Mouse (Mus musculus) small intestine, adult 2 months (tissue): ENCODE measurements at regions not wholly inside any gene's neighbourhood (a gene's known extent, or its start where the extent isn't known, plus 50 kb on each side); places are given as distances from the start of the nearest gene placed in this dataset.

Experiments
- H3K27ac ChIP-seq: fragments of 200-500 bp; 2 replicates; pipeline ENCODE4 v1.5.1; 2012; ENCODE audit warnings: low read depth, low read length, control low read depth, inconsistent platforms; ENCODE audit not compliant: insufficient read depth
- H3K27me3 ChIP-seq: fragments of 200-500 bp; 2 replicates; pipeline ENCODE4 v1.6.1; 2012; ENCODE audit warnings: mild to moderate bottlenecking, moderate library complexity, low read length, inconsistent platforms; ENCODE audit not compliant: control insufficient read depth, insufficient read depth
- H3K36me3 ChIP-seq: fragments of 200-500 bp; 2 replicates; pipeline ENCODE4 v1.6.1; 2012; ENCODE audit warnings: mild to moderate bottlenecking, low read length, control low read depth, inconsistent platforms; ENCODE audit not compliant: control insufficient read depth, insufficient read depth
- H3K4me1 ChIP-seq: fragments of 200-500 bp; 2 replicates; pipeline ENCODE4 v1.6.1; 2012; ENCODE audit warnings: low read length, inconsistent platforms, mixed read lengths; ENCODE audit not compliant: control insufficient read depth, insufficient read depth, insufficient read length
- H3K4me3 ChIP-seq: fragments of 200-500 bp; 2 replicates; pipeline ENCODE4 v1.5.1; 2012; ENCODE audit warnings: low read depth, mild to moderate bottlenecking, control low read depth, inconsistent platforms, low read length, moderate library complexity
- CTCF ChIP-seq: fragments of 200-500 bp; IDR thresholded peaks from 2 replicates; pipeline ENCODE4 v1.5.1; 2012; ENCODE audit warnings: low read depth, mild to moderate bottlenecking, control low read depth, inconsistent platforms, low read length, moderate library complexity, mixed read lengths; ENCODE audit not compliant: insufficient replicate concordance, insufficient read length; ENCODE audit errors: extremely low read depth
- POLR2A ChIP-seq: fragments of 200-500 bp; IDR thresholded peaks from 2 replicates; pipeline ENCODE4 v1.6.1; 2012; ENCODE audit warnings: low read depth, mild to moderate bottlenecking, control low read depth, inconsistent platforms, low read length, moderate library complexity
- WGBS: fragments of 180-500 bp; shearing (Covaris S2); methylation state at CpG from one replicate; pipeline ENCODE4 v1.1.7; 2018; 5-methylcytosine and 5-hydroxymethylcytosine counted together

DNA sequence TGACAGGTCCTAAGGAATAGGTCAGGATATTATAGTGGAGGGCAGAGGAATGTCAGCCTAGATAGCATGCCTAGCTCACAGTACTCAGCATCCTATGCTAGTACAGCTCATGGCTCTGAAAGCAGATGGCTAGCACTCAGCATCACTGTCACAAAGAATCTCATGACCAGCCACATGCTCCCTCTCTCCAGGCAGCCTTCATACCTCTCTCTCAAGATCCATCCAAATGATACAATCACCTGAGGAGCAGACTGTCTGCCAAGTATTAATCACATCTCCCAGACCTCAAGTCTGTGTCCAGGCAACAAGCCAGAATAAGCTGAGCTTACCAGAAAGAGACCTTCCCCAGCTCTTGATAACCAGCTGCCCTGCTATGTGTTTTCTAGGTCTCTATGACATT, 557.4 kb upstream of the Nbea start:
- Histone ChIP-seq H3K27me3 (no peaks in the 10 kb centered on the region), H3K27ac (no peak overlapping the region), H3K36me3 (no peaks in the 10 kb centered on the region), H3K4me3 (no peak overlapping the region), H3K4me1 (no peaks in the 10 kb centered on the region)
- TF ChIP-seq CTCF = no peak
- TF ChIP-seq POLR2A = no peak

DNA sequence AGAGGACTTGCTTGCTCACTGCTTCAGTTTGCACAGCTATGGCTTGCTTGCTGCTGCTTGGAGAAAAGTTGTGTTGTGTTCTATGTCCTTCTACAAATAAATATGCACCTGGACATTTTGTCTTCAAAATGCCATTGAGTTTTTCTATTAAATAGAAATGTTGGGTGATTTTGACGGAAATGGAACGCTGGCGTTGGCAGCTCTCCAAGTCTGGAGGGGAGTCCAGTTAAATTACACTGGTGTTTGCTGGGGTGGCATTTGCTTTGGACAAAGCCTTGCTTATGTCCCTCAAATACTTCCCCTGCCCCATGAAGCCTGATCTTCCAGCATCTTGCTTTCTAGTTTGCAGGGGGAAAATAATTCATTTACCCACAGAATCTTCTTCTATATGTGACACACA, 556.0 kb upstream of the Nbea start:
- no peak overlapping the region for H3K4me3 ChIP-seq
- no peaks in the 10 kb centered on the region for H3K27me3 ChIP-seq
- H3K4me1 ChIP-seq = no peaks in the 10 kb centered on the region
- 81% methylated on average over 3 of the region's 3 CpGs for WGBS
- H3K36me3 ChIP-seq = no peaks in the 10 kb centered on the region
- H3K27ac ChIP-seq = no peak overlapping the region
- no peak for TF ChIP-seq POLR2A

DNA sequence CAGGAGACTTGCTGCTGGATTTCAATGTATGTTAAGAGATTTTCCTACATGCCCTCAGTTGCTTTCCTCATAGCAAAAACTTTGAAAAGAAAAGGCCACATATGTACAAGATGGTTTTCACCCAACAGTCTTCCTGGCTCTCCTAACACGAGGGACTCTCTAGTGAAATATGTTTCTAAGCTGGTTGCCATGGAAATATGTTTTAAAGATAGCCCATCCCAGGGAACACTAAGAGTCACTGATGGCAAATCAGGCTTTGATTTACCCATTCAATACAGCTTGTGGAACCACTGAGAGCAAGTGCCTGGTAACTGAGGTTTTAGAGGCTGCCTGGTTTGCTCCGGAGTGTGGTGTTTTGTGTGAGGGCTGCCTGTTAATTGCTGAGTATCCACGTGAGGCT, 547.3 kb upstream of the Nbea start:
- Histone ChIP-seq H3K4me1 (no peaks in the 10 kb centered on the region), H3K4me3 (no peak overlapping the region), H3K27ac (no peak overlapping the region), H3K36me3 (no peaks in the 10 kb centered on the region), H3K27me3 (no peaks in the 10 kb centered on the region)
- 54% methylated on average over 3 of the region's 3 CpGs for WGBS
- TF ChIP-seq POLR2A (no peak), CTCF (no peak)

DNA sequence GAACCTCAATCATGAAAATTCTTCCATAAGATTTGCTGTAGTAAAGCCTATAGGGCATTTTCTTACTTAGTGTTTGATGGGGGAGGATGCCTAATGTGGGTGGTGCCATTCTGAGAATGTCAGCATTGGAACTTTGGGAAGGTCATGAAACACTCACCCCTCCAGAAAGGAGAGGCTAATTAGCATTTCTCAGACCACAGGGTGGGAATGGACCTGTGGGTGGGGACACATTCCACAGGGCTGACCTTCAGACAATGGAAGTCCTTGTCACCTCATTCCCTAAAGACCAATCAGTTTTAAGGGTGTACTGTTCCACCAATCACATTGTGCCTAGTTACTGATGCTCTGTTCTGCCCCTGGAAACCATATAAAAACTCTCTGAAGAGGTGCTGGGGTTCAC, 541.5 kb upstream of the Nbea start:
- H3K36me3 ChIP-seq = no peaks in the 10 kb centered on the region
- H3K27ac ChIP-seq = no peak overlapping the region
- no peak overlapping the region for H3K4me3 ChIP-seq
- no peaks in the 10 kb centered on the region for H3K4me1 ChIP-seq
- TF ChIP-seq POLR2A (no peak), CTCF (no peak)
- no peaks in the 10 kb centered on the region for H3K27me3 ChIP-seq

DNA sequence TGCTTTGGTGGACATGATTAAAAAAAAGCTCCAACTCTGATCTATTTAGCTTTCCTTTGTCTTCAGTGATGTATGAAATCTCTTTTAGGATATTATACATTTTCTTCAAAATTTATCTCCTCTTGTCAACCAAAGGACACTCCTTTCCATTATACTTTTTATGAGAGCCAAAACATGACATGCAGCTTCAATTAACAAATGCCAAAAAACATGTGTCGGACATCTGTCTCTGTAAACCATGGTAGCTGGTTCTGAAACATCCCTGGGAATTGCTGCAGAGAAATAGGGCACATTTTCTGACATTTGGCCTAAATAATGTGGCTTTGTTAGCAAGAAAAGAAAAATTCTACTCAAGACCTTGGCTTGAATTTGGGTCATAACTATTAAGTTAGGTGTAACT, 524.8 kb upstream of the Nbea start:
- Histone ChIP-seq H3K4me3 (no peak overlapping the region), H3K27ac (no peak overlapping the region), H3K27me3 (no peaks in the 10 kb centered on the region), H3K36me3 (no peaks in the 10 kb centered on the region), H3K4me1 (no peaks in the 10 kb centered on the region)
- no peak for TF ChIP-seq CTCF
- TF ChIP-seq POLR2A = no peak
- 76% methylated on average over 1 of the region's 1 CpGs for WGBS

DNA sequence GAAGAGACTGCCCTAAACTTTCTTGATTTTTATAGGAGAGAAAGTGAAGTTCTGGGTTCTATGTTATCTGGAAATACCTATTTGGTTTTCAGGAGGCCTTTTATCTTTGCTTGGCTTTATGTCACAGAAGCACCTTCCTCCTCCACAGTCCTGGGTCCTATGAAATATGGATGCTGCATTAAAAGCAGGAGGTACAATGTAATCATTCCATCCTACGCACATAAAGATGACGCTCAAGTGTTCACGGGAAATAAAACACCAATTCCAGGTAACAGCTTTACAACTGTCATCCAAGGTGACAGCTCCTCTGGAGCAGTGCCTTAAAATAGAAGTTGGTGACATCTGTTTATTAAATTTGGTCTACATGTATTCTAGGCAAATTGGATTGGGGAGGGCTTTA, 523.8 kb upstream of the Nbea start:
- Histone ChIP-seq H3K4me1 (no peaks in the 10 kb centered on the region), H3K36me3 (no peaks in the 10 kb centered on the region), H3K4me3 (no peak overlapping the region), H3K27me3 (no peaks in the 10 kb centered on the region), H3K27ac (no peak overlapping the region)
- no peak for TF ChIP-seq CTCF
- no peak for TF ChIP-seq POLR2A
- WGBS = 85% methylated on average over 3 of the region's 3 CpGs

DNA sequence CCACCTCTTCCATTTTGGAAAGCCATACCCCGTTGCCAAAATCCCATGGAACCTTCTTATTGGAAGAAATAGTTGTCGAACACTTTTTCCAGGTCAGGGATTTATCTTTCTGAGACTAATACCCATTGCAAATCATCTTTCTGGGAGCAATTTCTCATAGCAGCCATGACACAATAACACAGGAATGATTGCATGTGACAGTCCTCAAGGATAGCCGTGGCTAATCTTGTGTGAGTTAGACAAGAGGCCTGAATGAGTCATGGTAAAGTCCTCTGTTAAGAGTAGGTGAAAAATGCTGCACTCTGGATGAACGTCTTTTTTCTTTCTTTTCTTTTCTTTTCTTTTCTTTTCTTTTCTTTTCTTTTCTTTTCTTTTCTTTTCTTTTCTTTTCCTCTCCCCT, 522.5 kb upstream of the Nbea start:
- TF ChIP-seq CTCF (no peak), POLR2A (no peak)
- Histone ChIP-seq H3K36me3 (no peaks in the 10 kb centered on the region), H3K4me3 (no peak overlapping the region), H3K4me1 (no peaks in the 10 kb centered on the region), H3K27ac (no peak overlapping the region), H3K27me3 (no peaks in the 10 kb centered on the region)
- WGBS = 68% methylated on average over 4 of the region's 4 CpGs

DNA sequence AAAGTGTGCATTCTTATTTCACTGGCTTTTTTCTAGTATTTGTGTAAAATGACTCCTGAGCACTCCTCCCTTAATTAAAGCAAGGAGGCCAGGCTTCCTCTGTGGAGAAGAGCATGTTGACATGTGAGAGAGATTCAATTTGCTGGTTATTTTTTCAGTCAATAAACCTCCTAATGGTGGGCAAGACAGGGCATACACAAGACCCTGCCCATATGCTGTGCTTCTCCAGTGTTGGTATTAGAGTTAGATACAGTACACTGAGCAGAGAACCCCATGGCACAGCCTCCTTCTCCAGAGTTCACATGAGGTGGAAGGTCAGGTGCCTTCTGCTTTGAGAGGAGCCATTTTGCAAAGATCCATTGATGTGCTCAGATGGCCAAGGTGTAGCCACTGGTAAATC, 515.4 kb upstream of the Nbea start:
- H3K27ac ChIP-seq = no peak overlapping the region
- TF ChIP-seq CTCF (no peak), POLR2A (no peak)
- H3K27me3 ChIP-seq = no peaks in the 10 kb centered on the region
- no peaks in the 10 kb centered on the region for H3K36me3 ChIP-seq
- no peaks in the 10 kb centered on the region for H3K4me1 ChIP-seq
- H3K4me3 ChIP-seq = no peak overlapping the region

DNA sequence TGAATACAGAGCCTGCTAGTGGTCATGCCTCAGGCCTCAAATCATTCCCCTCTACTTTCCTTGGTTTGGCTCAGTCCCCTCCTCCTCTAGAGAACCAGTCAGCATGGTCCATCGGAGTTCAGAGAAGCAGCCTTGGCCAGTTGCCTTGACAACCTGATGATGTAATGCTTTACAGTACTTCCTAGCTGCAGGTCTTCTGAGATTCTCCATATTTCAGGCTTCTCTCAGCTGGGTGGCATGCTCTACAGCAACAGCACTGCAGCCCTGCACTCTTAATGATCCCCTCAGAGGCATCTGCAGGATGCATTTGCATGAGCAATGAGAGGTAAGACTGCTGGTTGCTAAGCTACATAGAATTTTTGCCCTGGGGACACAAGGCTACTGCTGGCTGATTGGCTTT, 514.7 kb upstream of the Nbea start:
- Histone ChIP-seq H3K4me1 (no peaks in the 10 kb centered on the region), H3K36me3 (no peaks in the 10 kb centered on the region), H3K27ac (no peak overlapping the region), H3K27me3 (no peaks in the 10 kb centered on the region), H3K4me3 (no peak overlapping the region)
- WGBS = 11% methylated on average over 1 of the region's 1 CpGs
- TF ChIP-seq CTCF (no peak), POLR2A (no peak)
